Mouse (Mus musculus) cerebellum, postnatal 14 days (tissue): ENCODE measurements at regions not wholly inside any gene's neighbourhood (a gene's known extent, or its start where the extent isn't known, plus 50 kb on each side); places are given as distances from the start of the nearest gene placed in this dataset.

ENCODE experiments used
- DNase-seq, 2 experiments: peaks; one replicate each; pipeline ENCODE4 v3.0.0; 2021; ENCODE audit warnings: mixed read lengths in 2 of 2

GRCm38 (mm10) chr10:51056950-51057349, 162.4 kb downstream of the Sim1 start:
- peak; percentile 19 to 22 for DNase-seq

- DNase-seq, result no peak
Measured at GRCm38 (mm10) chr10:51058333-51058732, 163.8 kb downstream of the Sim1 start.

- DNase-seq, result no peak
Measured at GRCm38 (mm10) chr10:51101590-51101989, 207.0 kb downstream of the Sim1 start.

- DNase-seq, result no peak
Measured at GRCm38 (mm10) chr10:51151833-51152232, 257.3 kb downstream of the Sim1 start.

GRCm38 (mm10) chr10:51153484-51153985, 259.0 kb downstream of the Sim1 start:
- DNase-seq, result peak; percentile 6 to 7

GRCm38 (mm10) chr10:51154016-51154415, 259.5 kb downstream of the Sim1 start:
- no peak for DNase-seq

GRCm38 (mm10) chr10:51154743-51155142, 260.2 kb downstream of the Sim1 start:
- no peak for DNase-seq

GRCm38 (mm10) chr10:51173619-51174018, 279.1 kb downstream of the Sim1 start:
- DNase-seq, result no peak

- peak; percentile 31 to 40 for DNase-seq
Measured at GRCm38 (mm10) chr10:51175993-51176577, 281.5 kb downstream of the Sim1 start.

- DNase-seq, result no peak
Measured at GRCm38 (mm10) chr10:51176692-51177091, 282.1 kb downstream of the Sim1 start.

GRCm38 (mm10) chr10:51181752-51182151, 287.2 kb downstream of the Sim1 start:
- DNase-seq, result no peak

- DNase-seq, result no peak
Measured at GRCm38 (mm10) chr10:51191407-51192059, 288.9 kb upstream of the Gm49339 start.

GRCm38 (mm10) chr10:51219481-51219880, 260.9 kb upstream of the Gm49339 start:
- DNase-seq, result no peak

GRCm38 (mm10) chr10:51233592-51233991, 246.8 kb upstream of the Gm49339 start:
- DNase-seq, result no peak

GRCm38 (mm10) chr10:51235586-51236575, 244.5 kb upstream of the Gm49339 start:
- DNase-seq, result peak; percentile 43 to 50

GRCm38 (mm10) chr10:51238103-51238502, 242.3 kb upstream of the Gm49339 start:
- DNase-seq, result no peak

- no peak for DNase-seq
Measured at GRCm38 (mm10) chr10:51253439-51253838, 227.0 kb upstream of the Gm49339 start.

- no peak for DNase-seq
Measured at GRCm38 (mm10) chr10:51257587-51258049, 222.8 kb upstream of the Gm49339 start.

GRCm38 (mm10) chr10:51271364-51271763, 209.0 kb upstream of the Gm49339 start:
- no peak for DNase-seq

- DNase-seq, result no peak
Measured at GRCm38 (mm10) chr10:51278195-51278594, 202.2 kb upstream of the Gm49339 start.

- DNase-seq, result no peak
Measured at GRCm38 (mm10) chr10:51282451-51282850, 198.0 kb upstream of the Gm49339 start.

GRCm38 (mm10) chr10:51284538-51284937, 195.9 kb upstream of the Gm49339 start:
- DNase-seq, result no peak

- no peak for DNase-seq
Measured at GRCm38 (mm10) chr10:51287852-51288251, 192.6 kb upstream of the Gm49339 start.
